Mouse (Mus musculus) neural tube, embryonic 15.5 days (tissue): ENCODE measurements around the gene Aamp. TPM values are rescaled to one million over a fixed set of nuclear protein-coding genes. Genes with fewer than 3 reads are reported as not detected.

ENCODE experiments used
- ATAC-seq: fragments of 200-750 bp; cut with Nextera tagmentation; 2 replicates; pipeline ENCODE4 v1.8.0; 2017; ENCODE audit warnings: mild to moderate bottlenecking, moderate TSS enrichment, moderate library complexity; ENCODE audit not compliant: low FRiP score
- H3K27ac ChIP-seq: fragments of 300-500 bp; sonication (generic); replicated peaks from 2 replicates; pipeline ENCODE4 v1.5.1; 2015; ENCODE audit warnings: mild to moderate bottlenecking, inconsistent platforms
- H3K27me3 ChIP-seq: fragments of 300-500 bp; sonication (generic); replicated peaks from 2 replicates; pipeline ENCODE4 v1.6.1; 2015; ENCODE audit warnings: inconsistent platforms
- H3K36me3 ChIP-seq: fragments of 300-500 bp; sonication (generic); 2 replicates; pipeline ENCODE4 v1.6.1; 2015; ENCODE audit warnings: inconsistent platforms
- H3K4me1 ChIP-seq: fragments of 300-500 bp; sonication (generic); 2 replicates; pipeline ENCODE4 v1.6.1; 2015; ENCODE audit warnings: inconsistent platforms
- H3K4me2 ChIP-seq: fragments of 300-500 bp; sonication (generic); 2 replicates; pipeline ENCODE4 v1.6.1; 2015; ENCODE audit warnings: inconsistent platforms, mild to moderate bottlenecking, moderate library complexity
- H3K4me3 ChIP-seq: fragments of 300-500 bp; sonication (generic); replicated peaks from 2 replicates; pipeline ENCODE4 v1.5.1; 2015; ENCODE audit warnings: mild to moderate bottlenecking, inconsistent platforms
- H3K9ac ChIP-seq: fragments of 300-500 bp; sonication (generic); replicated peaks from 2 replicates; pipeline ENCODE4 v1.6.1; 2015; ENCODE audit warnings: mild to moderate bottlenecking, inconsistent platforms
- H3K9me3 ChIP-seq: fragments of 300-500 bp; sonication (generic); replicated peaks from 2 replicates; pipeline ENCODE4 v1.6.1; 2016; ENCODE audit warnings: inconsistent platforms
- WGBS: fragments of 180-500 bp; shearing (Covaris S2); methylation state at CpG from one replicate; pipeline ENCODE4 v1.1.7; 2015; ENCODE audit warnings: mixed read lengths; 5-methylcytosine and 5-hydroxymethylcytosine counted together
- polyA plus RNA-seq: library from polyadenylated mRNA; unstranded; fragments of >200 nt; fragmentation: Nextera tagmentation; extraction: Ambion mirVana; gene quantifications from 2 replicates; pipeline ENCODE4 v1.2.1, GENCODE M21; 2015

Aamp gene
- polyA plus RNA-seq, 1 experiment from 2014 or later = 209 TPM

- no peak for ATAC-seq
- 82% methylated on average over 5 of the region's 5 CpGs for WGBS
Observed at GRCm38 (mm10) chr1:74298157-74298750, 13.7 kb upstream of the Aamp start.

GRCm38 (mm10) chr1:74297269-74297668, 12.7 kb upstream of the Aamp start:
- Histone ChIP-seq H3K27ac (0 out of 2 replicates have a peak overlapping the region, but pooled peaks have one; percentile 83), H3K36me3 (peaks cover 15% of the 10 kb centered on the region), H3K4me2 (no peak overlapping the region), H3K4me1 (peaks cover 48% of the 10 kb centered on the region), H3K27me3 (0 out of 2 replicates have a peak, but pooled peaks cover under 1% of the 10 kb centered on the region), H3K9me3 (no peaks in the 10 kb centered on the region), H3K4me3 (no peak overlapping the region), H3K9ac (no peak overlapping the region)
- 84% methylated on average over 3 of the region's 3 CpGs for WGBS
- no peak for ATAC-seq

More at GRCm38 (mm10) chr1:74298157-74298750, 13.7 kb upstream of the Aamp start:
- Histone ChIP-seq H3K4me3 (no peak overlapping the region), H3K27ac (no peak overlapping the region), H3K4me1 (peaks cover 47% of the 10 kb centered on the region), H3K4me2 (no peak overlapping the region), H3K27me3 (peaks cover 8% of the 10 kb centered on the region), H3K36me3 (peaks cover 9% of the 10 kb centered on the region), H3K9me3 (no peaks in the 10 kb centered on the region), H3K9ac (no peak overlapping the region)

GRCm38 (mm10) chr1:74296477-74296876, 11.9 kb upstream of the Aamp start:
- ATAC-seq = no peak
- WGBS = 72% methylated on average over 6 of the region's 6 CpGs
- Histone ChIP-seq H3K9me3 (no peaks in the 10 kb centered on the region), H3K4me2 (no peak overlapping the region), H3K9ac (0 out of 2 replicates have a peak overlapping the region, but pooled peaks have one; percentile 7), H3K27ac (peak overlapping the region; percentile 83), H3K27me3 (no peaks in the 10 kb centered on the region), H3K36me3 (peaks cover 17% of the 10 kb centered on the region), H3K4me1 (peaks cover 48% of the 10 kb centered on the region), H3K4me3 (no peak overlapping the region)

- Histone ChIP-seq H3K36me3 (peaks cover 22% of the 10 kb centered on the region), H3K9me3 (no peaks in the 10 kb centered on the region), H3K4me2 (peak overlapping the region; percentile 35), H3K4me3 (no peak overlapping the region), H3K27me3 (no peaks in the 10 kb centered on the region), H3K9ac (peak overlapping the region; percentile 20; the same call in 1 of the 2 replicates), H3K27ac (peak overlapping the region; percentile 83), H3K4me1 (peaks cover 49% of the 10 kb centered on the region)
- WGBS = 22% methylated on average over 9 of the region's 9 CpGs
- ATAC-seq = peak; percentile 88
Observed at GRCm38 (mm10) chr1:74295456-74296171, 11.1 kb upstream of the Aamp start.

- peak; percentile 1; the same call in 1 of the 2 replicates for ATAC-seq
- 94% methylated on average over 6 of the region's 6 CpGs for WGBS
- peak overlapping the region; percentile 83 for H3K27ac ChIP-seq
- H3K9me3 ChIP-seq = no peaks in the 10 kb centered on the region
- peaks cover 24% of the 10 kb centered on the region for H3K36me3 ChIP-seq
- no peaks in the 10 kb centered on the region for H3K27me3 ChIP-seq
- H3K4me1 ChIP-seq = peaks cover 57% of the 10 kb centered on the region
- H3K4me3 ChIP-seq = no peak overlapping the region
- no peak overlapping the region for H3K9ac ChIP-seq
- peak overlapping the region; percentile 35 for H3K4me2 ChIP-seq
Observed at GRCm38 (mm10) chr1:74294733-74295455, 10.4 kb upstream of the Aamp start.

- H3K36me3 ChIP-seq = peaks cover 30% of the 10 kb centered on the region
- no peaks in the 10 kb centered on the region for H3K27me3 ChIP-seq
- no peak overlapping the region for H3K27ac ChIP-seq
- WGBS = 95% methylated on average over 3 of the region's 3 CpGs
- no peak overlapping the region for H3K4me2 ChIP-seq
- no peak for ATAC-seq
- no peak overlapping the region for H3K9ac ChIP-seq
- no peaks in the 10 kb centered on the region for H3K9me3 ChIP-seq
- peaks cover 58% of the 10 kb centered on the region for H3K4me1 ChIP-seq
- no peak overlapping the region for H3K4me3 ChIP-seq
Observed at GRCm38 (mm10) chr1:74294090-74294643, 9.6 kb upstream of the Aamp start.

GRCm38 (mm10) chr1:74293306-74293960, 8.9 kb upstream of the Aamp start:
- Histone ChIP-seq H3K36me3 (peaks cover 33% of the 10 kb centered on the region), H3K4me1 (peaks cover 62% of the 10 kb centered on the region), H3K9me3 (no peaks in the 10 kb centered on the region), H3K27me3 (no peaks in the 10 kb centered on the region), H3K4me3 (no peak overlapping the region), H3K4me2 (no peak overlapping the region), H3K9ac (no peak overlapping the region), H3K27ac (no peak overlapping the region)
- ATAC-seq = no peak
- WGBS = 89% methylated on average over 8 of the region's 8 CpGs

GRCm38 (mm10) chr1:74292331-74293020, 7.9 kb upstream of the Aamp start:
- no peak overlapping the region for H3K4me2 ChIP-seq
- H3K9me3 ChIP-seq = no peaks in the 10 kb centered on the region
- WGBS = 87% methylated on average over 11 of the region's 11 CpGs
- ATAC-seq = no peak
- H3K4me3 ChIP-seq = no peak overlapping the region
- peaks cover 33% of the 10 kb centered on the region for H3K36me3 ChIP-seq
- H3K27me3 ChIP-seq = no peaks in the 10 kb centered on the region
- peaks cover 62% of the 10 kb centered on the region for H3K4me1 ChIP-seq
- no peak overlapping the region for H3K9ac ChIP-seq
- H3K27ac ChIP-seq = no peak overlapping the region

GRCm38 (mm10) chr1:74290141-74290540, 5.6 kb upstream of the Aamp start:
- no peak for ATAC-seq
- peaks cover 31% of the 10 kb centered on the region for H3K36me3 ChIP-seq
- no peak overlapping the region for H3K9ac ChIP-seq

GRCm38 (mm10) chr1:74289740-74290139, 5.2 kb upstream of the Aamp start:
- WGBS = 77% methylated on average over 2 of the region's 2 CpGs

More at GRCm38 (mm10) chr1:74290141-74290540, 5.6 kb upstream of the Aamp start:
- H3K4me2 ChIP-seq = no peak overlapping the region
- no peaks in the 10 kb centered on the region for H3K9me3 ChIP-seq
- WGBS = 87% methylated on average over 5 of the region's 5 CpGs
- no peak overlapping the region for H3K4me3 ChIP-seq
- no peak overlapping the region for H3K27ac ChIP-seq
- H3K4me1 ChIP-seq = peaks cover 57% of the 10 kb centered on the region
- no peaks in the 10 kb centered on the region for H3K27me3 ChIP-seq

More at GRCm38 (mm10) chr1:74289740-74290139, 5.2 kb upstream of the Aamp start:
- Histone ChIP-seq H3K36me3 (peaks cover 31% of the 10 kb centered on the region), H3K27me3 (no peaks in the 10 kb centered on the region), H3K9ac (no peak overlapping the region), H3K4me3 (no peak overlapping the region), H3K4me2 (no peak overlapping the region), H3K4me1 (peaks cover 53% of the 10 kb centered on the region), H3K27ac (no peak overlapping the region), H3K9me3 (no peaks in the 10 kb centered on the region)
- ATAC-seq = no peak
